Mouse (Mus musculus) kidney, adult 11 months (tissue): ENCODE results near the gene Cyp4f18.
A peak's percentile ranks its signal among the peaks of the same experiment; 100 is the strongest.
"Not testable (repeated sequence)": the region's sequence is repeated elsewhere in the genome, so short reads cannot be mapped to it uniquely, and the experiment has no call there.

Experiments
- DNase-seq: peaks from one replicate; pipeline ENCODE4 v3.0.0; 2022

Cyp4f18 gene

GRCm38 (mm10) chr8:71974211-71974610 is 35.2 kb downstream of the Cyp4f18 start:
- no peak for DNase-seq

- no peak for DNase-seq
These were observed 37.5 kb downstream of the Cyp4f18 start for GRCm38 (mm10) chr8:71971945-71972344.

- no peak for DNase-seq
These were observed 40.8 kb downstream of the Cyp4f18 start for GRCm38 (mm10) chr8:71968636-71969035.

- DNase-seq = no peak
These were observed 41.3 kb downstream of the Cyp4f18 start for GRCm38 (mm10) chr8:71968100-71968499.

GRCm38 (mm10) chr8:71967261-71967660 is 42.2 kb downstream of the Cyp4f18 start:
- DNase-seq = no peak

GRCm38 (mm10) chr8:71966411-71966810 is 43.0 kb downstream of the Cyp4f18 start:
- no peak for DNase-seq

- no peak for DNase-seq
These were observed 44.3 kb downstream of the Cyp4f18 start for GRCm38 (mm10) chr8:71965166-71965565.

GRCm38 (mm10) chr8:71964051-71964450 is 45.4 kb downstream of the Cyp4f18 start:
- no peak for DNase-seq

- no peak for DNase-seq
These were observed 47.6 kb downstream of the Cyp4f18 start for GRCm38 (mm10) chr8:71961796-71962195.

- DNase-seq = no peak
These were observed 48.9 kb downstream of the Cyp4f18 start for GRCm38 (mm10) chr8:71960483-71960882.

- no peak for DNase-seq
These were observed 54.8 kb downstream of the Cyp4f18 start for GRCm38 (mm10) chr8:71954666-71955065.

- DNase-seq = not testable (repeated sequence)
These were observed 56.3 kb downstream of the Cyp4f18 start for GRCm38 (mm10) chr8:71952961-71953700.

GRCm38 (mm10) chr8:71952489-71952888 is 56.9 kb downstream of the Cyp4f18 start:
- no peak for DNase-seq

- peak; percentile 14 for DNase-seq
These were observed 57.8 kb downstream of the Cyp4f18 start for GRCm38 (mm10) chr8:71951436-71952161.

- DNase-seq = peak; percentile 97
These were observed 58.8 kb downstream of the Cyp4f18 start, which contains the start of gene Zfp961 for GRCm38 (mm10) chr8:71950482-71951221. Gene Zfp961, plus strand, starts transcription at chr8:71951038.

GRCm38 (mm10) chr8:71948624-71949023 is 60.8 kb downstream of the Cyp4f18 start:
- DNase-seq = no peak

GRCm38 (mm10) chr8:71941776-71942175 is 67.7 kb downstream of the Cyp4f18 start:
- DNase-seq = no peak

GRCm38 (mm10) chr8:71940293-71941208 is 68.9 kb downstream of the Cyp4f18 start:
- no peak for DNase-seq
